Mouse (Mus musculus) urinary bladder, postnatal 14 days (tissue): Measurements from ENCODE around the gene Armh1.
A peak's percentile ranks its signal among the peaks of the same experiment; 100 is the strongest.
"Not testable (repeated sequence)": the region's sequence is repeated elsewhere in the genome, so short reads cannot be mapped to it uniquely, and the experiment has no call there.

Experiments
- DNase-seq: peaks from one replicate; pipeline ENCODE4 v3.0.0; 2021; ENCODE audit warnings: low spot score

The Armh1 gene

DNA sequence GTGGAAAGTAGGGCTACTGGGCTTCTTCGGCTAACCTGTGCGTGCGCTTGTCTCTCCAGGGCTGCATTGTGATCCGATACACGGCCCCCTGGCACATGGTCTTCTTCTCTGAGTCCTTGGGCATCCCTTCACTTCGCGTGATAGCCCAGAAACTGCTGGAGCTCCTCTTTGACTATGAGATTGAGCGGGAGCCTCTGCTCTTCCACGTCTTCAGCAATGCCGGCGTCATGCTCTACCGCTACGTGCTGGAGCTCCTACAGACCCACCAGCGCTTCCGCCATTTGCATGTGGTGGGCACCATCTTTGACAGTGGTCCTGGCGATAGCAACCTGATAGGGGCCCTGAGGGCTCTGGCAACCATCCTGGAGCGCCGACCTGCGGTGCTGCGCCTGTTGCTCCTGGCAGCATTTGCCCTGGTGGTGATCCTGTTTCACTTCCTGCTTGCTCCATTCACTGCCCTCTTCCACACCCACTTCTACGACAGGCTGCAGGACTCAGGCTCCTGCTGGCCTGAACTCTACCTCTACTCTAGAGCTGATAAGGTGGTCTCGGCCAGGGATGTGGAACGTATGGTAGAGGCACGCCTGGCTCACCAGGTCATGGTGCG lies 16.0 kb upstream of the Armh1 start:
- DNase-seq = no peak

DNA sequence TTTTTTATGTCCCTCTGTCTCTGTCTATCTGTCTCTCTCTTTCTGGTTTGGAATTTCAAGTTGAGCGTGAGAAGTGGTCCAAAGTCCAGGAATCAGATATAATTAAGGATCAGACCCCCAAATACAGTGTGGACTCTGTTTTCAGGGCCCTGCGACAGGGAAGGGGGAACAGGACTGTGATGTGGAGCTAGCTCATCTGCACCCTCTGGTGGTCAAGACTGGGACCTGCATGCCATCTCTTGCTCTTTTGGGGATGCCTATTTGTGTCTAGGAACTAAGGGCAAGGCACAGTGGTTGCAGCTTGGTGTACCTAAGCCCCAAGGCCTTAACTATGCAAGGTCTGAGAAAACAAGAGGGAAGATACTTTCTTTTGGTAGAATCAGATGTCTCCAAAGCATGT lies 15.4 kb upstream of the Armh1 start:
- peak; percentile 74 for DNase-seq

DNA sequence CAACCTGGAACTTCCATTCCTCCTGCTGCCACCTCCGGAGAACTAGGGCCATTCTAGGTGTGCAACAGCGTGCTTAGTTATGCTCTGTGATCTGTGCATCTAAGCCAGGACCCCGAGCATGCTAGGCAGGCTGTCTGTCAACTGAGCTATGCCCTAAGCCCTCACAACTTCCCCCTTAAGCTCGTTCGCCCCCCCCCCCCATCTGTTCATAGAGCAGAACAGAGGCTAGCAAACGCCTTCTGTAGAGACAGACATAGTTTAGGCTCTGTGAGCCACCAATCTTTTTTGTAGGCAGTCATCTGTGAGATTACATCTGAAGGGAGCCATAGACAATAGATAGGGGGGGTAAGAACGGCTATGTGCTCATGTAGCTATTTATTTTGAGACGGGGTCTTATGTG lies 11.1 kb upstream of the Armh1 start:
- DNase-seq = no peak

DNA sequence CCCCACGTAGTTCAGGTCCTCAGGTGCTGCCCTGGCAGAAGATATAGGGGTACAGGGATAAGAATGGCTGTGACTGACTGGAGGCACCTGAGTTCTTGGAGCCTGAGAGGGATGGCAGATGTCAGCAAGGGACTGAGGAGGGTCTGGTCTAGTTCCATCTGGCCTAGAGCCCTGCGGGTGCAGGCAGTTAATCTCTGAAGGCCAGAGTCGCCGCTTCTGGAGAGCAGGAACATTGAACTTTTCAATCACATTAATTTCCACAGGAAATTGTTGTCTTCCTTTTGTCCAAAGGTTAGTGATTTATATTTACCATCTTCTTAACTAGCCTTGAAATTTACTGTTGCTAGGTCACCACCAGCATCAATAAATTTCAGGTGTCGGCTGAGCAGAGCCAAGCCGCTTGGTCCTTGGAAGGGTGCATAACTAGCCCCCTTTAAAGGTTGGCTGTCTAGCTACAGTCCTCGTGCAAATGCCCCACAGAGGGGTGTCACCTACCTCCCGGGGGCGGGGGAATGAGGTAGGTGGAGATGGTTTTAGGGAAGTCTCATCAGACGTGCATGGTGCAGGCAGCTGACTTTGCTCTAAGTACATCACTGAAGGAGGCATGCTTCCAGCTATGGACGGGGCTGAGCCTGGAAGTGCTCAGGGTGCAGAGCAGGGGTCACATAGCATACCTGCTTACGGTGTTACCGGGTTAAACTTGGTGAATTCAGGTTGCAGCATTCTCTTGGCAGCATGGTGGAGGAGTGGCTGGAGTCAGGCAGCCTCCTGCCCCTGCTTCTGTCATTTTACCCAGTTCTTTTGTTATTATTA lies 10.4 kb upstream of the Armh1 start:
- DNase-seq = no peak

DNA sequence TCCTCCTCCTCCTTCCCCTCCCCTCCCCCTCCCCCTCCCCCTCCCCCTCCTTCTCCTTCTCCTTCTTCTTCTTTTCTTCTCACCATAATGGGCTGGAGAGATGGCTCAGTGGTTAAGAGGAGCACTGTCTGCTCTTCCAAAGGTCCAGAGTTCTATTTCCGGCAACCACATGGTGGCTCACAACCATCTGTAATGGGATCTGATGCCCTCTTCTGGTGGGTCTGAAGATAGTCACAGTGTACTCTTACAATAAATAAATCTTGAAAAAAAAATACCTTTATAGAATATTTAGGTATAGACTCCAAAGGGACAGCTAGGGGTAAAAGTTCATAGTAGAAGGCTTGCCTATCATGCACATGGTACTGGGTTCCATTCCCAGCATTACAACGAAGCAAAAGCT lies 9.3 kb upstream of the Armh1 start:
- no peak for DNase-seq

DNA sequence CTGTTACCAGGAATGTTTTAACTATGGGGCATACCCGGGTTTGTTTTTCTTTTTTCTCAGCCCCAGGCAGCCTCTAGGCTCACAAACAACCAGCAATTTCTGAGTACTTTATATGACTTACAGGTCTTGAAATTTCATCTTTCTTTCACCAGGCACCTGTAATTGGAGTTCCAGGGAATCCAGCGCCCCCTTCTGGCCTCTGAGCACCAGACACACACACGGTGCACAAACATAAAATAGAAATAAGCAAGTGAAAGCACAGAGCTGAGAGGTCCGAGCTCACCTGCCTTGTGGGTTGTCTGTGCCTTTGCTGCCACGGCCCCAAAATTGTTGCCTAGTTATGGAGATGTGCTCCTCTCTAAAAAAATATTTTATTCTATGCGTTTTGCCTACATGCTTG lies 8.0 kb upstream of the Armh1 start:
- not testable (repeated sequence) for DNase-seq

DNA sequence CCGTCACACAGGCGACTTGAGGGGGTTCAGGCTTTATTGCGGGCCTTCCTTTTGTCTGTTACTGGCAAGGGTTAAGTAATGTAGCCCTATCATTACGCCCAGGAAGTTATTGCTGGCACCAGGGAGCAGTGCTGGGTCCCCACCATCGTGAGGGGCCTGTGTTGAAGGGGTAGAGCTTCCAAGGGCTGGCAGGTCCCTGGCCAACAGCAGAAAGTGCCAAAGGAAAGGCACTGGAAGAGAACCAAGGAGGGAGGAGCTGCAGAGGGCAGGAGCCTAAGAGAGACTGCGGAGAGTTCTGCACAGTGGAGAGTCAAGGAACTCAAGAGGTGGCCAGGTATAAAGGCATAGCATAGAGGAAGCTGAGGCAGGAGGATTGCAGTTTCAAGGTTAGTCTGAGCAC lies 2.7 kb upstream of the Armh1 start:
- DNase-seq = no peak

DNA sequence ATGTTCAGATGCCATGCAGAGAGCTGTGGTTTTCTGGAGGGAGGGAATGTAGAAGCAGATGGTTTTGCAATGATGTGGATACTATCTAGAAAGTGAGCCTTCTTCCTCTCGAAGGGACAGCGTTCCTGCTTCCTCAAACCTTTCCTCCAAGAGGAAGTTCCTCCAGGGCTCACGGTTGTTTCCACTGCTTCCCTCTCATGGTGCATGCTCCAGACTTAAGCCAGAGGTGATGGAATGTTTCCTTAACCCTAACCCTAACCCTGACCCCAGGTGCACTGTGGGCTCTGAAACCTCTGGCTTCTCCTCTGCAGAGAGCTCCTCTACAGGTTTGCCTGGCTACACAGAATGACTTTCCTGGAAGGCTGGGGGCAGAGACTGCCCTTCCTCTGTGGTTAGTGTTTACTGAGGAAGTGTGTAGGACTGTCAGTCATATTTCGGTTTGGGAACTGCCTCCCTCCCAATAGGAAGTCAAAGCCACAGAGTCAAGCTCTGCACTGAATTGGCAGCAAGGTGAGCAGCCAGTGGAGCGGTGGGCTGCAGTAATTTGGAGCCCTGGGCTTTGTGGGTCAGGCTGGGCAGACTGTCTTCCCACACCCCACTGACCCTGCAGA lies 2.2 kb upstream of the Armh1 start:
- no peak for DNase-seq

DNA sequence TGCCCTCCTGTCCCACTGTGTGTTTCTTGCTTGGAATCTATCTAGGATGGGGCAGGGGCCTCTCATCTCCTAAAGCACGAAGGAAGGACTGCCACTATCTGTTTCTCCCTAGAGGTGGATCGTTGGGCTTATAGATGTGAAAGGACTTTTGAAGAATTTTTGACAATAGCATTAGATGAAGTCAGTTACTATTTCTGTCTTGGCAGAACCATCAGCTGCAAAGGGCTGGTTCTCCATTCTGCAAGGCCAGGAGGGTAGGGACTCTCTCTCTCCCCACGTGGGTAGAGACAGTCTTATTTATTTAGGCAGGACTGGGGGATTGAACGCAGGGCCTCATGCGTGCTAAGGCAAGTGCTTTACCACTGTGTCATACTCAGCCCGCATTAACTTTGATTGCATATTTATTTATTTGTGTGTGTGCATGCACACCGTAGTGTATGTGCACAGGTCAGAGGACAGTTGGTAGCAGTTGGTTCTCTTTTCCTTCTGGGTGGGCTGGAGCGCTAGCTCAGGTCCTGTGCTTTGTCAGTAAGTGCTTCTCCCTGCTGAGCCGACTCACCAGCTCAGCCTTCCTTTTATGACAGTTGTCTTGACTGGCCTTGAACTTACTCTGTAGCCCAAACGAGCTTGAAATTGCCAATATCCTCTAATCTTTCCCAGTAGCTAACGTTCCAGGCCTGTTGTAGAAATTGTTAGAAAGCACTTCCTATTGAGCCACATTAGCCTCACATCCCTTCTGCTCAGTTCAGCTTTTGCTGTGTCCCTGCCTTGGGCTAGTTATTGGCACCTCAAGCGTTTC lies 1.5 kb upstream of the Armh1 start:
- no peak for DNase-seq

DNA sequence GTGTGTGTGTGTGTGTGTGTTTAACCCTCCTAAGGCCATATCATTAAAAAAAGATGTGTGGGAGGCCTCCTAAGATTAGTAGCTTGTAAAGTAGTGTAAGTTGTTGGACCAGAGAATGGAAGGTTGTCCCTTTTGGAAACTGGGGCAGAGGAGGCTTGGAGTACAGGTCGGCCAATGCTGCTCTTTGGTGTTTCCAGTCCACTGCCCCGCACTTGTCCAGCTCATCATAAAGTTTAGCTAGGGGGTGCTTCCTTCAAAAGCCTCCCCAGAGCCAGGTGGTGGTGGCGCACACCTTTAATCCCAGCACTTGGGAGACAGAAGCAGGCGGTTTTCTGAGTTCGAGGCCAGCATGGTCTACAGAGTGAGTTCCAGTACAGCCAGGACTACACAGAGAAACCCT lies 830 bp upstream of the Armh1 start:
- no peak for DNase-seq

DNA sequence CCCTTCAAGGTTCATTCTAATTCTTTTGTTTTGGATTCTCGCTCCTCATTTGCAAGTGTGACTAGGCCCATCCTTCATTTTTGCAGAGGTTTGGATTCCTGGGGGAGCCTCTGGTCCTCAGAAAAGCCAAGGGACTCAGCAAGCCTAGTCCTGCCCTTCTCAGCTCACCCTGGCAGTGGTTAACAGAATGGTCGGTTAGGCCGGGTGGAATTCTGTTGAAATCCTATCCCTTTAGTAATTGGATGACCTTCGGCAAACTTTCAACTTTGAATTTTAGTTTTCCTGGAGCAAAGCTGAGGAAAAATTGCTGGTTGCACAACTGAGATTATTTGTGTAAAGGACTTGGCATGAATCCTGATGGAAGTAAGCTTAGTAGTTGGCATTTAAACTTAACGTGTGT lies 426 bp upstream of the Armh1 start:
- DNase-seq = peak; percentile 34

DNA sequence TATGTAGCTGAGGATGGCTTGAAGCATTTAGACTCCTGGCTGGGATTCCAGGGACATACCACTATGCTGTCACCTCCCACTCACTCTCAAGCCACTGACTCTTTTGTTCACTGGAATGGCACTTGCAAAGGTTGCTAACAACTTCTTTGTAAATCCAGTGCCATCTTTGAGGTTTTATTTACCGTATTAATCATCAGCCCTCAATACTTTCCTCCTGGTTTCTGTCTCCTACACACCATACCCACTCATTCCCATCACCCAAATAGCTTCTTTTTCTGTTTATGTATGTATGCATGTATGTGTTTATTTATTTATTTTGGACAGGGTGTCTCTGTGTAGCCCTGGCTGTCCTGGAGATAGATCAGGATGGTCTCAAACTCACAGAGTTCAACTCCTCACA lies 943 bp downstream of the Armh1 start:
- no peak for DNase-seq

DNA sequence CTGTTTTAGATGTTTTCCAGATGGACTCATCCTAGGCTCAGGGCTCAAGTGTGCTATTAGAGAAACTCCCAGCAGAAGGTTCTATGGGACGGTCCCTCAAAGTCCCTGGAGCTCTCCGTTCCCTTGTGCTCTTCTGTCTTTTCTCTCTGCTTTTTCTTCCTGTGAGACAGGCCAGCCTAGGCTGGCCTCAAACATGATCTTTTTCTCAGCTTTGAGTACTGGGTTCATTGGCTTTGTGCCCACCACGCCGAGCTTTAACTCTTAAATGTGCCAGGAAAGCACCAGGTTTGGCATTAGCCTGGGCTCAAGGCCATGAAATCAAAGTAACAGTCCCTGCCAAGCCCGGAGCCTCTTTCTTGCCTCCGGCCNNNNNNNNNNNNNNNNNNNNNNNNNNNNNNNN lies 11.1 kb downstream of the Armh1 start:
- DNase-seq = no peak

DNA sequence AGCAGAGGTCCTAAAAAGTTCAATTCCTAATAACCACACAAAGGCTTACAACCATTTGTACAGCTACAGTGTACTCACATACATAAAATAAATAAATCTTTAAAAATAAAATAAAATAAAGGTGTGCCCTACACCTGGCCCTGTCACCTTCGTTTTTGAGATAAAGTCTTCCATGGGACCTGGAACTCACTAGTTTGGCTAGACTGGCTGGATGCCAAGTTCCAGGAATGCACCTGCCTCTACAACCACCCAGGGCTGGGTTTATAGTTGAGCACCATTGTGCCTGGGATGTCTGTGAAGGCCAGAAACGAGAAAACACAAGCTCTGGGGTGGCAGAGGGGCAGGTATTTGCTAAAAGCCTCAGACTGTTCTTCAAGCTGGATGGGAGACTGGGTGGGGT lies 12.8 kb downstream of the Armh1 start:
- no peak for DNase-seq

DNA sequence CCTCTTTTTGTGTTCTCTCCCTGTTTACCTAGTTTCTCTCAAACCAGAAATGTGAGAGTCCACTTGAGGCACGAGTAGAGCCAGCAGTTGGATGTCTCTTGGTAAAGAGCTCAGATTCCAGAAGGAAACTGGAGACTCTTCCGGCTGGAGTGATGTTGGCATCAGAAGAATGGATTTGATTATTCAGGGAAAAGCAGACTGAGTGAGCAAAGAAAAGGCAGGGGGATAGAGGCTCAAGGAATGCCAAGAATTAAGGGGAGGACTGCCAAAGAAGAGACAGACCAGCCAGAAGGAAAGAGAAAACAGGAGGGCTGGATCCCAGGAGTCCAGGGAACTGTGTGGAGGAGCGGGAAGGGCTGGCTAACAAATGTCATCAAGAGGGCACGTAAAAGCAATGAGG lies 16.1 kb downstream of the Armh1 start:
- DNase-seq = no peak

DNA sequence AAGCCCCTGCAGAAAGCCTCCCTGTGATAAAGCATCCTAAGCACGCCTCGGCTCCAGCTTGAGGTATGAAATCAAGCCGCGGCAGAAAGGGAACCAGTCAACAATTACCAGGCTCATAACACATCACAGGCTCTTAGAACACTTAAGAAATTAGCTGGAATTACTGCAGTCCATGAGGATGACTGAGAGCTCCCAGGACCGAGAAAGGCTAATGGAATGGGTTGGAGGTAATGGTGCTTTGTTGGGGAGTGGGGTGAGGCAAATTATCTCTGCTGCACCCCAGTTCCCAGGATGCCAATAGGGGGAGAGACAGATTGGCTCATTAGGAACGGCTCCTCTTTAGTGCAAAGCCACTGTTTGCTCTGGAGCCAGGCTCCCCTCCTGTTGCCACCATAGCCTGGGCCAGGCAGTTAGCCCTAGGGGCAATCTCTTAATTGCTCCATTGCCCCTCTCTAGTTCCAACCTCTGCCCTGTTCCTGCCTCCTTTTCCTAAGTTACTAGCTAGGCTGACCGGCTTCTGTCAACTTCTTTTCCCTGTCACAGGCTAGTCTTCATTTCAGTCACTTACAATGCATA lies 17.7 kb downstream of the Armh1 start:
- no peak for DNase-seq

DNA sequence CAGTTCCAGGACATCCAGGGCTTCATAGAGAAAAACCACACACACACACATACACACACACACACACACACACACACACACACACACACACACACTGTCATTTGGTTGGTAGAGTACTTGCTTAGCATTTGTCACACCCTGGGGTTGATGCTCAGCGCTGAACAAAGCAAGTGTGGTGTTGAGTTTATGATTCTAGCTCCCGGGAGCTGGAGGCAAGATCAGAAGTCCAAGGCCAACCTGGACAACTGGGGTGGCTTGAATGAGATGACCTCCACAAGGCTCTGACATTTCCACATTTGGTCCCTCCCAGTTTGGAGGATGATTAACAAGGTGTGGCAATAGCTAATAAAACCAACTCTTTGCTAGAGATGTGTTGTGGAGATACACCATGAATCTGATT lies 20.7 kb downstream of the Armh1 start:
- no peak for DNase-seq

DNA sequence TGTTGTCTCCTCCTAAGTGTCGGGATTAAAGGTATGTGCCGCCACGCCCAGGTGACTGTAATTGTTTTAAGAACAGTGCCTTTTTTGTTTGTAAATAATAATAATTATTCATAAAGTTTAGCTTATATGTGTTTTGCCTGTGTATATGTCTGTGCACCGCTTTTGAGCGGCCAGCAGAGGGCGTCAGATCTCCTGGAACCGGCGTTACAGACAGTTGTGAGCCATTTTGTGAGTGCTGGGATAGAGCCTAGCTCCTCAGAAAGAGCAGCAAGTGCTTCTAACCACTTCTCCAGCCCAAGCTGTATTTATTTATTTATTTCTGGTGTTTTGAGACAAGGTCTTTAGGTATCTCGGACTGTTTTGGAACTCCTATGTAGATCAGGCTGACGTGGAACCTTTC lies 21.6 kb downstream of the Armh1 start:
- no peak for DNase-seq

DNA sequence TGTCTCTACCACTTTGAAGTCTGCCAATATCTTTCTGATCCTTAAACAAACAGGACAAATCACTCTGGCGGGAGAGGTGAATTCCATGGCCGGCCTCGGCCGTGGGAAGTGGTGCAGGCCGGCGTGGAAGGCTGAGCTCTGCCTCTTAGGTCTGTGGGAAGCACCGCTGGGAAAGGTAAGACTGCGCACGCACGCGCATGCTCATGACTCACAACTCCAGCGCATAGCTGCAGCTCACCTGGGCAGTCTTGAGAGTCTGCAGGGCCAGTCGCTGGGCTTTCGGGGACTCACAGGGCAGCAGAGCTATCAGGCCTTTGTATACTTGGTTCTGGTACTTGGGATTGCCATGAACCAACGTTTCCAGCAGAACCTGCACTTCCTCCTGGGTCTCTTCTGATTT lies 22.3 kb downstream of the Armh1 start:
- peak; percentile 35 for DNase-seq

DNA sequence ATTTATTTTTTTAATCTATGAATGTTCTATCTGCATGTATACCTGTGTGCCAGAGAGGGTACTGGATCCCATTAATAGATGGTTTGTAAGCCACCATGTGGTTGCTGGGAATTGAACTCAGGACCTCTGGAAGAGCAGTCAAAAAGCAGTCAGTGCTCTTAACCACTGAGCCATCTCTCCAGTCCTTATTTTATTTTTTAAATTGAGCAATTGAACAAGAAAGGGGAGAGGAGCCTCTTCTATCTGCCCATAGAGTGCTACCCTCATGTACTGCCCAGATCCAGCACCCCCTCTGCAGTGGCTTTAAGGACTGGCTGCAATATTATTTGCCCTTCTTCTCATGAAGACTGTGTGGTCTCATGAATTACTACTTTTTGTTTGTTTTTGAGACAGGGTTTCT lies 26.7 kb downstream of the Armh1 start:
- no peak for DNase-seq

DNA sequence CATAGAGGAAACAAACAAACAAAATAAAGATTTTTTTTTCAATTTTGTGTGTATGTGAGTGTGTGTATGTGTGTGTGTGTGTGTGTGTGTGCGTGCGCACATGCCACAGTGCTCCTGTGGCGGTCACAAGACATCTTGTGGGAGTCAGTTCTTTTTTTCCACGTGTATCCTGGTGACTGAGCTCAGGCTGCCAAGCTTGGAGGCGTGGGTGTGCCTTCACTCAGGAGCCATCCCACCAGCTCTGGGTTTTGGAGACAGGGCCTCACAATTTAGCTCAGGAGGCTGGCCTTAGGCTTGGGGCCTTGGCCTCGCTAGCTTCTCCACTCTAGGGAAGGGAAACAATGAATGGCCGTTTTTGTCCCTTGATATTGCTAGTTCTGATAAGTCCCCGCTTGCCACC lies 27.8 kb downstream of the Armh1 start:
- DNase-seq = no peak

DNA sequence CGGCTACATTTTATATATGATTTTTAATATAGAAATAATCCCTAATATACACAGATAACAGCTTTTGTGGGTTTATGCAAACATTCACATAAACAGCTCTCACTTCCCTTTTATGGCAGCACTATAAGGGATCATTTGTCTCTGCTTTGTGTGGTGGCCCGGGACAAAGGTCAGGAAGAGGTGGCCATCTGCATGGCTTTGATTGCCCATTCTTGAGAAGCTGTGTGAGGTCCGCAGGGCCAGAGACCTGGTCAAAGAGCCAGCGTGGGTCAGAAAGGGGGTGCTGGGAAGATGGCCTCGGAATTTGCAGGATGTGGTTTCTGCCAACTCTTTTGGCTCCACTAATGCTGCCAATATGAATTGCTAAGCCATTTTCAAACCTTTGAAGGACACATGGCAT lies 28.9 kb downstream of the Armh1 start:
- no peak for DNase-seq

DNA sequence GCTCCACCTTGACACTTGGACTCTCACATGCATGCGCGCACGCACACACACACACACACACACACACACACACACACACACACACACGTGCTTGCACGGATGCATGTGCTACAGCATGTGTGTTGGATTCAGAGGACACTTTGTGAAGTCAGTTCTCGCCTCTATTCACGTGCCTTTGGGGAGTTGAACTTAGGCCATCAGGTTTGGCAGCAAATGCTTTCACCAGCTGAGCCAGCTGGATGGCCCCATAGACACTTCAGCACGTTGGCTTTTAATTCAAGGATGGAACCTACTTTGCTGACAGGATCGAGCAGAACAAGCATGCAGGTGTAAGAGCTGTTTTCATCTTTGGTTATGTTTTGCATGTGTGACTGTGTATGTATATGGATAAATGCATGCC lies 30.1 kb downstream of the Armh1 start:
- DNase-seq = no peak
